In the genomic region with DNA sequence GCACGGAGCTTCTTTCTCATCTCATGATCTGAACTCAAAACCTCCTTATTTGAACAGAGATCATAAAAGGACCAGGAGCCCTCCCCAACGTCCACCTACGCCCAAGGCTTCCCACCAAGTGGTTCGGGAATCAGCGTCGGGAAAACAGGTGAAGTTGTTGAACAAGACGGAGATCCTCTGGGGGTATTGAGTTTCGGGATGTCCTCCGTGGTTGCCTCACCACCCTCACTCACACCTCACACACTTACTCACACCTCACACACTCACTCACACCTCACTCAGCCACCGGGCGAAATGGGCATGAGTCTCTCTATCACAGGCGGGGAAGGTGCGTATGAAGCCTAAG, we compare ENCODE assay signal across 10 mouse cellular contexts. TPM values are rescaled to one million over a fixed set of nuclear protein-coding genes. Genes with fewer than 3 reads are reported as not detected.
A peak's percentile ranks its signal among the peaks of the same experiment; 100 is the strongest.
DNase-seq lines count a peak whose midpoint lies in the region; ATAC-seq and TF ChIP-seq lines count a peak whose summit lies in the region.
"Had no signal": no experiment of that assay in that cellular context is flagged by ENCODE, and none has a peak within 500 bp of the region (broad histone marks: within the 10 kb centered on the region; RNA-seq: fewer than 3 reads in every experiment).

No protein-coding gene starts in this region.

- peaks cover 49% of the 10 kb centered on the region for H3K27me3 ChIP-seq in liver, embryonic 11.5 days (replicated peaks; ENCODE audit: control insufficient read depth, insufficient read depth, low read length)
- H3K27me3 ChIP-seq in embryonic facial prominence, embryonic 14.5 days (replicated peaks; ENCODE audit: control insufficient read depth, insufficient read depth, low read length), result peaks cover 85% of the 10 kb centered on the region
- H3K27me3 ChIP-seq in intestine, postnatal 0 days (replicated peaks; ENCODE audit: control insufficient read depth, insufficient read depth, low read length), result peaks cover 73% of the 10 kb centered on the region
- H3K27me3 ChIP-seq in neural tube, embryonic 15.5 days (replicated peaks), result peaks cover 84% of the 10 kb centered on the region

- no peaks in the 10 kb centered on the region for H3K9me3 ChIP-seq in liver, embryonic 11.5 days (ENCODE audit: control insufficient read depth, low read length)
- H3K9me3 ChIP-seq in embryonic facial prominence, embryonic 14.5 days (ENCODE audit: control insufficient read depth, low read length), result no peaks in the 10 kb centered on the region
- no peaks in the 10 kb centered on the region for H3K9me3 ChIP-seq in intestine, postnatal 0 days (ENCODE audit: control insufficient read depth)
- H3K9me3 ChIP-seq in neural tube, embryonic 15.5 days (replicated peaks), result no peaks in the 10 kb centered on the region

- no peak for ATAC-seq in liver, embryonic 11.5 days (replicated peaks; ENCODE audit: low FRiP score)
- ATAC-seq in embryonic facial prominence, embryonic 14.5 days (ENCODE audit: low read depth), result no peak
- no peak for ATAC-seq in intestine, postnatal 0 days
- no peak for ATAC-seq in neural tube, embryonic 15.5 days (ENCODE audit: low FRiP score)

- H3K4me3 ChIP-seq in liver, embryonic 11.5 days (ENCODE audit: low read depth, low read length), result peak overlapping the region; percentile 39
- peak overlapping the region; percentile 38 for H3K4me3 ChIP-seq in embryonic facial prominence, embryonic 14.5 days (ENCODE audit: low read depth, low read length)
- H3K4me3 ChIP-seq in intestine, postnatal 0 days (ENCODE audit: low read depth, low read length), result peak overlapping the region; percentile 37
- 0 out of 2 replicates have a peak overlapping the region, but pooled peaks have one; percentile 12 for H3K4me3 ChIP-seq in neural tube, embryonic 15.5 days (replicated peaks)

- peaks cover 8% of the 10 kb centered on the region; the same call in 1 of the 2 replicates for H3K4me1 ChIP-seq in liver, embryonic 11.5 days (replicated peaks; ENCODE audit: control insufficient read depth, insufficient read depth, low read length)
- 0 out of 2 replicates have a peak, but pooled peaks cover 12% of the 10 kb centered on the region for H3K4me1 ChIP-seq in embryonic facial prominence, embryonic 14.5 days (ENCODE audit: control insufficient read depth, insufficient read depth, low read length)
- no peaks in the 10 kb centered on the region for H3K4me1 ChIP-seq in intestine, postnatal 0 days (replicated peaks; ENCODE audit: control insufficient read depth, insufficient read depth, low read length)
- H3K4me1 ChIP-seq in neural tube, embryonic 15.5 days, result peaks cover 14% of the 10 kb centered on the region

- no peak overlapping the region for H3K27ac ChIP-seq in liver, embryonic 11.5 days (ENCODE audit: low read depth, low read length)
- H3K27ac ChIP-seq in embryonic facial prominence, embryonic 14.5 days (replicated peaks; ENCODE audit: low read depth, low read length), result no peak overlapping the region
- H3K27ac ChIP-seq in intestine, postnatal 0 days (ENCODE audit: low read depth, low read length), result no peak overlapping the region
- H3K27ac ChIP-seq in neural tube, embryonic 15.5 days (replicated peaks), result no peak overlapping the region

- peak overlapping the region; percentile 79 for H3K4me2 ChIP-seq in liver, embryonic 11.5 days
- peak overlapping the region; percentile 56 for H3K4me2 ChIP-seq in embryonic facial prominence, embryonic 14.5 days (ENCODE audit: low read depth, low read length)
- peak overlapping the region; percentile 60 for H3K4me2 ChIP-seq in intestine, postnatal 0 days (replicated peaks; ENCODE audit: low read depth)
- H3K4me2 ChIP-seq in neural tube, embryonic 15.5 days, result peak overlapping the region; percentile 30

- 0% methylated on average over 13 of the region's 13 CpGs for WGBS in liver, embryonic 11.5 days
- WGBS in embryonic facial prominence, embryonic 14.5 days, result under 1% methylated on average over 13 of the region's 13 CpGs
- 2% methylated on average over 13 of the region's 13 CpGs for WGBS in intestine, postnatal 0 days
- under 1% methylated on average over 13 of the region's 13 CpGs for WGBS in neural tube, embryonic 15.5 days

- H3K36me3 ChIP-seq in liver, embryonic 11.5 days (ENCODE audit: control insufficient read depth, insufficient read depth, low read length), result no peaks in the 10 kb centered on the region
- H3K36me3 ChIP-seq in embryonic facial prominence, embryonic 14.5 days (ENCODE audit: control insufficient read depth, insufficient read depth, low read length), result no peaks in the 10 kb centered on the region
- no peaks in the 10 kb centered on the region for H3K36me3 ChIP-seq in intestine, postnatal 0 days (ENCODE audit: control insufficient read depth, insufficient read depth)
- no peaks in the 10 kb centered on the region for H3K36me3 ChIP-seq in neural tube, embryonic 15.5 days

- no peak for TF ChIP-seq CTCF in intestine, postnatal 0 days (IDR thresholded peaks at IDR 0.05; ENCODE audit: low read depth)

- H3K9ac ChIP-seq in liver, embryonic 11.5 days (ENCODE audit: low read depth, low read length), result no peak overlapping the region
- H3K9ac ChIP-seq in embryonic facial prominence, embryonic 14.5 days (ENCODE audit: low read depth, low read length), result no peak overlapping the region
- no peak overlapping the region for H3K9ac ChIP-seq in intestine, postnatal 0 days (ENCODE audit: low read depth, low read length)
- no peak overlapping the region for H3K9ac ChIP-seq in neural tube, embryonic 15.5 days (replicated peaks)

- no peak for DNase-seq in liver, embryonic 11.5 days (ENCODE audit: low spot score)
- DNase-seq in liver, result no peak
- no peak for DNase-seq in embryonic facial prominence, embryonic 14.5 days (ENCODE audit: low spot score)
- no peak for DNase-seq in right cerebral cortex, postnatal 14 days
- no peak for DNase-seq in right cerebral cortex, adult 2 months (ENCODE audit: low spot score in 2 of 2)
- DNase-seq in frontal cortex, postnatal 14 days (ENCODE audit: low spot score in 2 of 2), result no peak
- DNase-seq: kidney, adult 18-20 months had no signal

RNA-seq across cellular contexts. Expression of gene Prss16, which starts 12.7 kb away (rescaled TPM):
- 0.48 and 0.86 TPM in 2 replicates for polyA plus RNA-seq in liver, embryonic 11.5 days (2014; fragmentation: Nextera tagmentation; extraction: Ambion mirVana)
- polyA plus RNA-seq in embryonic facial prominence, embryonic 14.5 days (2014; fragmentation: Nextera tagmentation; extraction: Ambion mirVana), result 0.70 and 0.83 TPM in 2 replicates
- 4.0 and 4.1 TPM in 2 replicates for polyA plus RNA-seq in intestine, postnatal 0 days (2015; fragmentation: Nextera tagmentation; extraction: Ambion mirVana)
- 0.09 and 167 TPM in 2 replicates for polyA plus RNA-seq in neural tube, embryonic 15.5 days (2015; fragmentation: Nextera tagmentation; extraction: Ambion mirVana)

RNA-seq across cellular contexts. Expression of gene Pom121l2, which starts 15.8 kb away (rescaled TPM):
- polyA plus RNA-seq in liver, embryonic 11.5 days (2014; fragmentation: Nextera tagmentation; extraction: Ambion mirVana), result not detected in 2 replicates
- 0.11 and 0.13 TPM in 2 replicates for polyA plus RNA-seq in embryonic facial prominence, embryonic 14.5 days (2014; fragmentation: Nextera tagmentation; extraction: Ambion mirVana)
- polyA plus RNA-seq in intestine, postnatal 0 days (2015; fragmentation: Nextera tagmentation; extraction: Ambion mirVana), result not detected in 2 replicates
- 0.11 TPM in 1 of 2 replicates, not detected in the other for polyA plus RNA-seq in neural tube, embryonic 15.5 days (2015; fragmentation: Nextera tagmentation; extraction: Ambion mirVana)
- polyA plus RNA-seq: activated CD4-positive, CD25-positive, alpha-beta regulatory T cell, adult 4 months had no signal

RNA-seq across cellular contexts. Expression of gene Hist1h2ah, which starts 38.6 kb away (rescaled TPM):
- 10.7 and 13.3 TPM in 2 replicates for polyA plus RNA-seq in liver, embryonic 11.5 days (2014; fragmentation: Nextera tagmentation; extraction: Ambion mirVana)
- polyA plus RNA-seq in embryonic facial prominence, embryonic 14.5 days (2014; fragmentation: Nextera tagmentation; extraction: Ambion mirVana), result 13.1 TPM in 1 of 2 replicates, not detected in the other
- 3.4 and 5.3 TPM in 2 replicates for polyA plus RNA-seq in intestine, postnatal 0 days (2015; fragmentation: Nextera tagmentation; extraction: Ambion mirVana)
- 4.5 TPM in 1 of 2 replicates, not detected in the other for polyA plus RNA-seq in neural tube, embryonic 15.5 days (2015; fragmentation: Nextera tagmentation; extraction: Ambion mirVana)

RNA-seq across cellular contexts. Expression of gene Hist1h2bk, which starts 38.9 kb away (rescaled TPM):
- polyA plus RNA-seq in liver, embryonic 11.5 days (2014; fragmentation: Nextera tagmentation; extraction: Ambion mirVana), result 4.1 and 4.6 TPM in 2 replicates
- 3.9 and 6.6 TPM in 2 replicates for polyA plus RNA-seq in embryonic facial prominence, embryonic 14.5 days (2014; fragmentation: Nextera tagmentation; extraction: Ambion mirVana)
- polyA plus RNA-seq in intestine, postnatal 0 days (2015; fragmentation: Nextera tagmentation; extraction: Ambion mirVana), result 0.90 and 1.8 TPM in 2 replicates
- 0.97 and 2.2 TPM in 2 replicates for polyA plus RNA-seq in neural tube, embryonic 15.5 days (2015; fragmentation: Nextera tagmentation; extraction: Ambion mirVana)

RNA-seq across cellular contexts. Expression of gene Hist1h4i, which starts 44.3 kb away (rescaled TPM):
- polyA plus RNA-seq in liver, embryonic 11.5 days (2014; fragmentation: Nextera tagmentation; extraction: Ambion mirVana), result 36.9 and 39.3 TPM in 2 replicates
- 11.8 and 13.3 TPM in 2 replicates for polyA plus RNA-seq in embryonic facial prominence, embryonic 14.5 days (2014; fragmentation: Nextera tagmentation; extraction: Ambion mirVana)
- 9.4 and 9.9 TPM in 2 replicates for polyA plus RNA-seq in intestine, postnatal 0 days (2015; fragmentation: Nextera tagmentation; extraction: Ambion mirVana)
- 4.8 and 8.5 TPM in 2 replicates for polyA plus RNA-seq in neural tube, embryonic 15.5 days (2015; fragmentation: Nextera tagmentation; extraction: Ambion mirVana)
